Mouse (Mus musculus) hindbrain, embryonic 12.5 days (tissue): ENCODE data around the gene Bcat1. TPM values are rescaled to one million over a fixed set of nuclear protein-coding genes. Genes with fewer than 3 reads are reported as not detected.
"Not testable (repeated sequence)": the region's sequence is repeated elsewhere in the genome, so short reads cannot be mapped to it uniquely, and the experiment has no call there.

ENCODE experiments used
- ATAC-seq: fragments of 200-750 bp; cut with Nextera tagmentation; 2 replicates; pipeline ENCODE4 v1.8.0; 2017; ENCODE audit warnings: moderate TSS enrichment; ENCODE audit not compliant: low FRiP score
- H3K27ac ChIP-seq: fragments of 300-500 bp; sonication (generic); 2 replicates; pipeline ENCODE4 v1.5.1; 2016; ENCODE audit warnings: mild to moderate bottlenecking
- H3K27me3 ChIP-seq: fragments of 300-500 bp; sonication (generic); 2 replicates; pipeline ENCODE4 v1.6.1; 2016; ENCODE audit warnings: mild to moderate bottlenecking
- H3K36me3 ChIP-seq: fragments of 300-500 bp; sonication (generic); 2 replicates; pipeline ENCODE4 v1.6.1; 2016; ENCODE audit warnings: mild to moderate bottlenecking
- H3K4me1 ChIP-seq: fragments of 300-500 bp; sonication (generic); 2 replicates; pipeline ENCODE4 v1.6.1; 2016
- H3K4me2 ChIP-seq: fragments of 300-500 bp; sonication (generic); replicated peaks from 2 replicates; pipeline ENCODE4 v1.6.1; 2016; ENCODE audit warnings: mild to moderate bottlenecking
- H3K4me3 ChIP-seq: fragments of 300-500 bp; sonication (generic); 2 replicates; pipeline ENCODE4 v1.5.1; 2016; ENCODE audit warnings: mild to moderate bottlenecking
- H3K9ac ChIP-seq: fragments of 300-500 bp; sonication (generic); 2 replicates; pipeline ENCODE4 v1.6.1; 2016; ENCODE audit warnings: mild to moderate bottlenecking, moderate library complexity
- H3K9me3 ChIP-seq: fragments of 300-500 bp; sonication (generic); replicated peaks from 2 replicates; pipeline ENCODE4 v1.6.1; 2016; ENCODE audit warnings: mild to moderate bottlenecking
- WGBS: fragments of 180-500 bp; shearing (Covaris S2); methylation state at CpG from one replicate; pipeline ENCODE4 v1.1.7; 2016; 5-methylcytosine and 5-hydroxymethylcytosine counted together
- polyA plus RNA-seq: library from polyadenylated mRNA; unstranded; fragments of >200 nt; fragmentation: Nextera tagmentation; extraction: Ambion mirVana; gene quantifications from 2 replicates; pipeline ENCODE4 v1.2.1, GENCODE M21; 2016

Bcat1 gene
- polyA plus RNA-seq, 1 experiment from 2014 or later = 91.5 TPM

DNA sequence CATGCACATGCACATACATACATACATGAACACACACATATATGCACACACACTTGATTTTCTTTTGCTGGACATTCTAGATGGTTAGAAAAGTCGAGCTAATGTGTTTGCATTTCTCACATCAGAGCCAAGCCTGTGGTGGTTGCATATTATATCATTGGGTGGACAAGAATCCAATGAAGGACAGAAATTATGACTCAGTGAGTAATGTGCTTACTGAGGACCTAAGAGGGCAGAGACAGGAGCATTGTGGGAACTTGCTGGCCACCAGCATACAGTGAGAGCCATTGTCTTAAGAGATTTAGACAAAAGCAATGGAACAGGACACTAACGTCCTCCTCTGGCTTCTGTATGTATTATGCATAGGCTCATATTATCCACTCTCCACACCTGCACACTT lies 38.6 kb upstream of the Bcat1 start:
- Histone ChIP-seq H3K27me3 (no peaks in the 10 kb centered on the region), H3K4me1 (peaks cover 12% of the 10 kb centered on the region), H3K4me3 (no peak overlapping the region), H3K9ac (no peak overlapping the region), H3K27ac (no peak overlapping the region), H3K36me3 (no peaks in the 10 kb centered on the region), H3K9me3 (no peaks in the 10 kb centered on the region; the same call in 1 of the 2 replicates), H3K4me2 (no peak overlapping the region)
- no peak for ATAC-seq
- WGBS = 69% methylated on average over 2 of the region's 2 CpGs

DNA sequence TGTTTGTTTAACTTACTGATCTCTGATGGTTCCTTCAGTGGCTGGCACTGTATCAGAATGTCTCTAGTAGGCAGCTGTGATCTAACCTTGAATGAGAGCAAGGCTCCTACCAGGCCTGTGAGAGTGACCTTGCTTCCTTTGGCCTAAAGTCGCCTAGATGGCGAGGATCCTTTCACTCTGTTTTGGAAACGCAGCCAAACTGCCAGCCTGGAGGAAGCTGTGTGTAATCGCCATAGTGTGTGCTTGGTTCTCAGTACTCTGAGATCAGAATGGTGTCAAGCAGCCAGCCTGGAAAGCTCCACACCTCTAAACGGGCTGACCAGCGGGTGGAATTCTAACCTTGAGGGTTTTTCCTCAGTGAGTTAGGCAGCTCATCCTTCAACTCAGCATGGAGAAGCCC lies 36.9 kb upstream of the Bcat1 start:
- no peaks in the 10 kb centered on the region for H3K36me3 ChIP-seq
- WGBS = 71% methylated on average over 6 of the region's 6 CpGs
- H3K9ac ChIP-seq = no peak overlapping the region
- no peak overlapping the region for H3K4me2 ChIP-seq
- H3K4me3 ChIP-seq = no peak overlapping the region
- no peak for ATAC-seq
- no peaks in the 10 kb centered on the region for H3K27me3 ChIP-seq
- peaks cover 12% of the 10 kb centered on the region for H3K4me1 ChIP-seq
- H3K9me3 ChIP-seq = no peaks in the 10 kb centered on the region; the same call in 1 of the 2 replicates
- H3K27ac ChIP-seq = no peak overlapping the region

DNA sequence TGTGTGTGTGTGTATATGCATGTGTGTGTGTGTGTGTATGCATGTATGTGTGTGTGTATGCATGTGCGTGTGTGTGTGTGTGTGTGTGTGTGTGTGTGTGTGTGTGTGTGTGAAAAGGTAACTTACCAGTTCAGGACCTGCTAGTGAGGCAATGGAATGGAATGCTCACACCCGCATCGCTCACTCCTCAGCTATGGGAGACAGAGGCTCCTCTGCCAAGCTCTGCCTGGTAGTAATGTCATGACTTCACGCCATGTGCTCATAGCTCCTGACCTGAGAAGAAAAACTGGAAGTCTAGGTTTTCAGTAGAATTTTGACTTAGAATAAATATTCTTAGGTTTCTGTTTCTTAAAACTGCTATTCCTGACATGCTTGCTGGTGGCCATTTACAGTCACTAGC lies 34.8 kb upstream of the Bcat1 start:
- Histone ChIP-seq H3K4me1 (no peaks in the 10 kb centered on the region), H3K9ac (no peak overlapping the region), H3K36me3 (no peaks in the 10 kb centered on the region), H3K27ac (no peak overlapping the region), H3K9me3 (no peaks in the 10 kb centered on the region; the same call in 1 of the 2 replicates), H3K4me3 (no peak overlapping the region), H3K27me3 (no peaks in the 10 kb centered on the region), H3K4me2 (no peak overlapping the region)
- ATAC-seq = no peak
- WGBS = 94% methylated on average over 4 of the region's 4 CpGs

DNA sequence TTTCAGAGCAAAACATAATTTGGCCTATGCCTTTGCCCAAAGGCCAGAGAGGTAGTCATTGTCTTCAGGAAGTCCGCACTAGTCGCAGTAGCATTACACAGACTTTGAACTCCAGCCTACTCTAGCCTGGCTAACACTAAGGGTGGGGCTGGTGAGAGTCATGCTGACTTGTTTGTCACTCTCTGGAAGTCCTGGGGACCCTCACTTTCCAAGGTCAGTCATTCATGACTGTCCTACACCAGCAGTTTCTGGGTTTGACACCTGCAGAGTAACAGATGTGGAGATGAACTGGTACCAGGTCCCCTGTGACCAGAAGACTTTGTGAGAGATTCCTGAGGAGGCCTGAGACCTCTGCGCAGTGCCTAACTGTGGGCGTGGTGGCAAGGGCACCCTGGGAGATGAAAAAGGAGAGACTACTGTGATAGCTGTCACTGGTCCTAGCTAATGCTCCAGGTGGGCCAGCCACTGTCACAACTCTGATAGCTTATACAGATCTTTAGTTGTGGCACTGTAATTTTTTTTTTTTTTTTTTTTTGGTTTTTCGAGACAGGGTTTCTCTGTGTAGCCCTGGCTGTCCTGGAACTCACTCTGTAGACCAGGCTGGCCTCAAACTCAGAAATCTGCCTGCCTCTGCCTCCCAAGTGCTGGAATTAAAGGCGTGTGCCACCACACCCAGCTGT lies 30.3 kb upstream of the Bcat1 start:
- Histone ChIP-seq H3K4me1 (no peaks in the 10 kb centered on the region), H3K4me3 (no peak overlapping the region), H3K4me2 (no peak overlapping the region), H3K9me3 (no peaks in the 10 kb centered on the region; the same call in 1 of the 2 replicates), H3K27ac (no peak overlapping the region), H3K27me3 (no peaks in the 10 kb centered on the region), H3K9ac (no peak overlapping the region), H3K36me3 (no peaks in the 10 kb centered on the region)
- ATAC-seq = no peak
- 87% methylated on average over 5 of the region's 6 CpGs for WGBS

DNA sequence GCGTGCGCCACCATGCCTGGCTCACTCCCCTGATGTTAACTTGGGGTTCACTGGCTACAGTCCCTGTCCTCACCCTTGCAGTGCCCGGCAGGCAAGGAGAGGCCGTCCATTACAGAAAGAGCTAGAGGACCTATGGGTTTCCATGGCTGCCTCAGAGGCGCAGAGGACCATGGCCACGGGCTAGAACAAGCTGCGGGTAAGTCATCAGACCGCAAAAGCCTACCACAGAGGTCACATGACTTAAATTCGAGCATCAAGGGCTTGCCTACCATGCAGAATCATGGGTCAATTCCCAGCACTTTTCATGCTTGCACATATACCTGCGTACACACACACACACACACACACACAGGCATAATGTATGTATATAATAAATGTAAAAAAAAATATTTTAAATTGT lies 29.5 kb upstream of the Bcat1 start:
- H3K9me3 ChIP-seq = no peaks in the 10 kb centered on the region; the same call in 1 of the 2 replicates
- no peak overlapping the region for H3K4me3 ChIP-seq
- no peaks in the 10 kb centered on the region for H3K36me3 ChIP-seq
- H3K27me3 ChIP-seq = no peaks in the 10 kb centered on the region
- no peak overlapping the region for H3K27ac ChIP-seq
- 95% methylated on average over 10 of the region's 10 CpGs for WGBS
- no peak overlapping the region for H3K9ac ChIP-seq
- no peak for ATAC-seq
- H3K4me1 ChIP-seq = no peaks in the 10 kb centered on the region
- no peak overlapping the region for H3K4me2 ChIP-seq

DNA sequence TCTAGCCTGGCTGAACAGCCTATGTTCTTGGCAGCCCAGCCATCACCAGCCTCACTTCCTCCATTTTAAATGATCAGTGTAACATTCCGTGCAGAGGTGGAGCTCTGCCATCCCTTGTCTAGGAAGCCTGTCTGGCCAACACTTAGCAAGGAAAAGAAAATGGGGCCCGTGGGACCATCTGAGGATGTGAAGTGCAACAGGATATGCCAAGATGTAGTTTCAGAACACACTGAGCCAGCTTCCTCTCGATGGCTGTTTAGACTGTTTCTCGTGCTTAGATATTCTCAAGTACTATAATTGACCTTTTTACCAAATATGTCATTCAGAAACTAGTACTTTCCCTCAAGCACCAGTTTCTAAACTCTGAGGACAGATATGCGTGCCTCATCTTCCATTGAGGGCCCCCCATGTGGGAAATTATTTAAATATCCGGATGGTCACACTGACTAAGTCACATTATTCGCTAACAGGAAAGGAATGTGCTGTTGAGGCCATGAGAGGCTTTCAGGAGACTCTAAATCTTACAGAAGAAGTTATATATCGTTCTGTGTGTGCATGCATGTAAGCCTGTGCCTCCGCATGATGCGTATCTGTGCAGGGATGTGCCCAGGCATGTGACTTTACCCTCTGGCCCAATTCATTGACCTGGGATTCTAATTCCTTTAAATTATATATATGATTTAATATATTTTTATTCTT lies 28.4 kb upstream of the Bcat1 start:
- H3K36me3 ChIP-seq = no peaks in the 10 kb centered on the region
- no peak overlapping the region for H3K27ac ChIP-seq
- H3K4me3 ChIP-seq = no peak overlapping the region
- no peaks in the 10 kb centered on the region for H3K9me3 ChIP-seq
- no peak overlapping the region for H3K9ac ChIP-seq
- no peak for ATAC-seq
- no peaks in the 10 kb centered on the region for H3K4me1 ChIP-seq
- H3K27me3 ChIP-seq = no peaks in the 10 kb centered on the region
- H3K4me2 ChIP-seq = no peak overlapping the region
- 82% methylated on average over 10 of the region's 10 CpGs for WGBS

GRCm38 (mm10) chr6:145100923-145101322 lies 24.9 kb upstream of the Bcat1 start:
- H3K9ac ChIP-seq = no peak overlapping the region
- 64% methylated on average over 9 of the region's 9 CpGs for WGBS
- no peak overlapping the region for H3K27ac ChIP-seq
- H3K36me3 ChIP-seq = no peaks in the 10 kb centered on the region
- no peaks in the 10 kb centered on the region for H3K9me3 ChIP-seq
- no peaks in the 10 kb centered on the region for H3K27me3 ChIP-seq
- H3K4me2 ChIP-seq = no peak overlapping the region
- no peaks in the 10 kb centered on the region for H3K4me1 ChIP-seq
- no peak for ATAC-seq
- no peak overlapping the region for H3K4me3 ChIP-seq

DNA sequence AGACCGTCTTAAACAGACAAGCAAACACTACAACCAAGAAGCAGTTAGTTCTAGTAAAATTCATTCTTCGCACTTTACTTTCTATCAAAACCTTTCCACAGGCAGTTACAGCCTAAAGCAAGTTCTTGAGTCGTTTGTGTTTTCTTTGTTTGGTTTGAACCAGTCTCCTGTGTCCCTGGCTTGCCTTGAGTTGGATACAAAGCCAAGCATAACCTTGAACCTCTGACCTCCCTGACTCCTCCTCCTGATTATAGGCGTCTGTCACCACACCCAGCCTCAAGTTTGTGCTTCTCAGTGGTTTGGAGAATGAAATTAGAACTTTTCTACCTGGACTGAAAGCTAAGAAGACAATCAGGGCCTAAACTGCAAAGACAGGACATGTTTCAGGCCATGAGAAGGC lies 18.4 kb upstream of the Bcat1 start:
- H3K27ac ChIP-seq = no peak overlapping the region
- ATAC-seq = no peak
- H3K27me3 ChIP-seq = no peaks in the 10 kb centered on the region
- 79% methylated on average over 4 of the region's 4 CpGs for WGBS
- no peak overlapping the region for H3K4me2 ChIP-seq
- H3K4me3 ChIP-seq = no peak overlapping the region
- H3K9me3 ChIP-seq = no peaks in the 10 kb centered on the region
- H3K9ac ChIP-seq = no peak overlapping the region
- H3K36me3 ChIP-seq = no peaks in the 10 kb centered on the region
- no peaks in the 10 kb centered on the region for H3K4me1 ChIP-seq

DNA sequence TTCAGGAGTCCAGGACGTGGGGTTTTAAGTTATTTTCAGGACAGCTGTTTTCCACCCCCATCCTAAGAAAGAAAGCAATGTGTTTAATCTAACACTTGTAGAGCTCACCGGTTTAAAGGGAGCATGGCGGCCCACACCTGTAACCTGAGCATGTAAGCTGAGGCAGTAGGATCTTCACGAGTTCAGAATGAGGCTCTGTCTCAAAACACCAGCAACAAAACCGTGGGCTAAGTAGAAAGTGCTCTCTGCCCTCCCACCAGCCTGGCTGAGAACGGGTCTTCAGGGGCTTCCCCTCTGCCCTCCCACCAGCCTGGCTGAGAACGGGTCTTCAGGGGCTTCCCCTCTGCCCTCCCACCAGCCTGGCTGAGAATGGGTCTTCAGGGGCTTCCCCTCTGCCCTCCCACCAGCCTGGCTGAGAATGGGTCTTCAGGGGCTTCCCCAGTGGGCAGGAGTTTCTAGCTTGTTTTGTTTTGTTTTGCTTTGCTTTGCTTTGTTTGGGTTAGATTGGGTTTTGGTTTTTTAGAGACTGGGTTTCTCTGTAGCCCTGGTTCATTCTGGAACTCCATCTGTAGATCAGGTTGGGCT lies 17.1 kb upstream of the Bcat1 start:
- not testable (repeated sequence) for H3K4me3 ChIP-seq, H3K36me3 ChIP-seq, H3K9ac ChIP-seq, ATAC-seq, H3K4me2 ChIP-seq, H3K9me3 ChIP-seq, H3K4me1 ChIP-seq, H3K27ac ChIP-seq, H3K27me3 ChIP-seq
- 52% methylated on average over 7 of the region's 7 CpGs for WGBS

DNA sequence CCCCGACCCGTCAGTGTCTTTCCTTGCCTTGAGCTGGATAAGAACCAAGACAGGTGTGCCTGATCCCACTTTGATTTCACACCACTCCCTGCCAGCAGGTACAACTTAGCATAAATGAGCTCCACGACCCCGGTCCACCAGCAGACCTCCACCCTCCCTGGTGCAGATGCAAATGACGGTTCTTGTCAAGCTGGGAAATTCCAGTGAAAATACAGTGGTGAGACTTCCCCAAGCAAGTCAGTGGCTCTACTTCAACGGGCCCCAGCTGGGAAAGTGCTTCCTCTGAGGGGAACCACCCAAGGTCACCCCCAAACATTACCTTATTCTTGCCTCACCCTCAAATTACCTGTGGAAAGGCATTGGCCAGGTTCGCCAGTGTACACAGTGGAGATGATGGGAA lies 16.0 kb upstream of the Bcat1 start:
- no peak overlapping the region for H3K4me2 ChIP-seq
- no peak overlapping the region for H3K27ac ChIP-seq
- no peak overlapping the region for H3K9ac ChIP-seq
- H3K27me3 ChIP-seq = no peaks in the 10 kb centered on the region
- H3K36me3 ChIP-seq = no peaks in the 10 kb centered on the region
- 87% methylated on average over 7 of the region's 7 CpGs for WGBS
- no peak for ATAC-seq
- H3K4me3 ChIP-seq = no peak overlapping the region
- H3K9me3 ChIP-seq = no peaks in the 10 kb centered on the region
- H3K4me1 ChIP-seq = no peaks in the 10 kb centered on the region

DNA sequence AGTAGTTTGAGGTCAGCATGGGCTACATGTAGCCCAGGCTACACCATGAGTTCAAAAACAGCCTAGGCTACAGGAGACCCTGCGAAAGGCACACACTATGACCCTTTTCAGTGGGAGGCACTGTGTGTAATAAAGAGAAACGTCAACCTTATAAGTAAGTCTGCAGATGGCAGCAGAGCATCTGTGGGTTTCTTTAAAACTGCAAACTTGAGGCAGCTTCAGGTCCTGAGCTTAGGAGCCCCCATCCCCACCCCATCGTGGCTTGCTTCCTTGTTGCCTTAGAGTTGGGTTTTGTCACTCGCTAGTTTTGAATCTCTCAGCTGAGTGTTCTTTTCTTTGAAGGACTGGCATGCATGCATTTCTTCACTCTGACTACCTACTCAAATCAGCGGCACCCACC lies 14.9 kb upstream of the Bcat1 start:
- Histone ChIP-seq H3K27me3 (no peaks in the 10 kb centered on the region), H3K36me3 (no peaks in the 10 kb centered on the region), H3K27ac (no peak overlapping the region), H3K4me1 (no peaks in the 10 kb centered on the region), H3K9me3 (no peaks in the 10 kb centered on the region), H3K4me3 (no peak overlapping the region), H3K4me2 (no peak overlapping the region), H3K9ac (no peak overlapping the region)
- WGBS = 79% methylated on average over 5 of the region's 5 CpGs
- no peak for ATAC-seq

DNA sequence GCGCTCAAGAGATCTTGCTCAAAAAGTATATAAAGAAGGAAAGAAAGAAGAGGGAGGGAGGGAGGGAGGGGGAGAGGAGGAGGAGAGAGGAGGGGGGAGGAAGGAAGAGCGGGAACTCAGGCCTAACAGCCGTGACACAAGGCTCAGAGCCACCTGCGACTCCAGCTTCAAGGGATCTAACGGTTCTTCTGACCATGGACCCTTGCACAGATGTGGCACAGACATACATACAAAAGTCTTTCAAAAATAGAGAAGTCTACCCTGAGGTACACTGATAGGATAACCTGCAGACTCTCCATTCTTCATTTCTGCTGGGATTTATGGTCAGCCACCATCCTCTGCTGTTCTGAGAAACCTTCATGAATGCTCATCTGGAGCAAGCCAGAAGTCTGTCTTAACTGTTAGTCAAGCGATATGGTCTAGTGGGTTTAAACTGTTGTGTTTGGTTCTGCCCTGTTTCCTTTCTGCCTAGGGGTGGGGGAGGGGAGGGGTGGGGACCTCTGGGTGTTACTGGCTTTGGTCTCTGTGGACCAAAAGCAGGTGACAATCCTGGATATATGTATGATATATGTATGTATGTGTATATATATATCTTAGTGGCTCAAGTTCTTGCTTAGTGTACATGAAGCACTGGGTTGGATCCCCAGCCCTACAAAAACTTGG lies 14.3 kb upstream of the Bcat1 start:
- no peak overlapping the region for H3K4me2 ChIP-seq
- no peak overlapping the region for H3K4me3 ChIP-seq
- no peak for ATAC-seq
- H3K36me3 ChIP-seq = no peaks in the 10 kb centered on the region
- H3K9me3 ChIP-seq = no peaks in the 10 kb centered on the region
- H3K9ac ChIP-seq = no peak overlapping the region
- H3K27me3 ChIP-seq = no peaks in the 10 kb centered on the region
- WGBS = 69% methylated on average over 6 of the region's 6 CpGs
- H3K27ac ChIP-seq = no peak overlapping the region
- no peaks in the 10 kb centered on the region for H3K4me1 ChIP-seq
